Mouse (Mus musculus) embryonic facial prominence, embryonic 14.5 days (tissue): ENCODE results near the gene Ggct. TPM values are rescaled to one million over a fixed set of nuclear protein-coding genes. Genes with fewer than 3 reads are reported as not detected.

Experiments used
- ATAC-seq: fragments of 200-750 bp; cut with Nextera tagmentation; 2 replicates; pipeline ENCODE4 v1.8.0; 2017; ENCODE audit warnings: low read depth, moderate number of reproducible peaks, moderate TSS enrichment
- DNase-seq: peaks from one replicate; pipeline ENCODE4 v3.0.0-alpha.2; 2015; ENCODE audit warnings: low spot score
- H3K27ac ChIP-seq: fragments of 300-500 bp; sonication (generic); replicated peaks from 2 replicates; pipeline ENCODE4 v1.5.1; 2014; ENCODE audit warnings: low read depth, mild to moderate bottlenecking, low read length, moderate library complexity
- H3K27me3 ChIP-seq: fragments of 300-500 bp; sonication (generic); replicated peaks from 2 replicates; pipeline ENCODE4 v1.6.1; 2014; ENCODE audit warnings: low read length; ENCODE audit not compliant: control insufficient read depth, insufficient read depth
- H3K36me3 ChIP-seq: fragments of 300-500 bp; sonication (generic); 2 replicates; pipeline ENCODE4 v1.6.1; 2014; ENCODE audit warnings: low read length, mixed read lengths; ENCODE audit not compliant: control insufficient read depth, insufficient read depth
- H3K4me1 ChIP-seq: fragments of 300-500 bp; sonication (generic); 2 replicates; pipeline ENCODE4 v1.6.1; 2014; ENCODE audit warnings: antibody characterized with exemption, low read length; ENCODE audit not compliant: control insufficient read depth, insufficient read depth
- H3K4me2 ChIP-seq: fragments of 300-500 bp; sonication (generic); 2 replicates; pipeline ENCODE4 v1.6.1; 2014; ENCODE audit warnings: low read depth, mild to moderate bottlenecking, low read length, moderate library complexity, mixed read lengths
- H3K4me3 ChIP-seq: fragments of 300-500 bp; sonication (generic); 2 replicates; pipeline ENCODE4 v1.5.1; 2014; ENCODE audit warnings: low read depth, mild to moderate bottlenecking, low read length
- H3K9ac ChIP-seq: fragments of 300-500 bp; sonication (generic); 2 replicates; pipeline ENCODE4 v1.6.1; 2014; ENCODE audit warnings: low read depth, mild to moderate bottlenecking, low read length, moderate library complexity, mixed read lengths
- H3K9me3 ChIP-seq: fragments of 300-500 bp; sonication (generic); 2 replicates; pipeline ENCODE4 v1.6.1; 2016; ENCODE audit warnings: low read length; ENCODE audit not compliant: control insufficient read depth
- WGBS: fragments of 180-500 bp; shearing (Covaris S2); extraction: QIAGEN DNeasy Blood & Tissue Kit; methylation state at CpG from one replicate; pipeline ENCODE4 v1.1.7; 2014; 5-methylcytosine and 5-hydroxymethylcytosine counted together
- polyA plus RNA-seq: library from polyadenylated mRNA; unstranded; fragments of >200 nt; fragmentation: Nextera tagmentation; extraction: Ambion mirVana; gene quantifications from 2 replicates; pipeline ENCODE4 v1.2.1, GENCODE M21; 2014

The Ggct gene
- polyA plus RNA-seq, 1 experiment from 2014 or later, result 10.8 TPM

- Histone ChIP-seq H3K4me3 (no peak overlapping the region), H3K36me3 (no peaks in the 10 kb centered on the region), H3K4me2 (no peak overlapping the region), H3K9ac (no peak overlapping the region), H3K27me3 (no peaks in the 10 kb centered on the region), H3K4me1 (no peaks in the 10 kb centered on the region), H3K27ac (no peak overlapping the region), H3K9me3 (no peaks in the 10 kb centered on the region)
- DNase-seq (no peak), ATAC-seq (no peak)
- WGBS, result 65% methylated on average over 4 of the region's 4 CpGs
Measured at GRCm38 (mm10) chr6:55003559-55003958, 10.8 kb upstream of the Ggct start.

- H3K4me2 ChIP-seq, result no peak overlapping the region
- no peak overlapping the region for H3K4me3 ChIP-seq
- no peak for ATAC-seq
- 55% methylated on average over 4 of the region's 4 CpGs for WGBS
- no peaks in the 10 kb centered on the region for H3K27me3 ChIP-seq
- no peak overlapping the region for H3K9ac ChIP-seq
- H3K9me3 ChIP-seq, result no peaks in the 10 kb centered on the region
- no peaks in the 10 kb centered on the region for H3K36me3 ChIP-seq
- no peak overlapping the region for H3K27ac ChIP-seq
- no peak for DNase-seq
- no peaks in the 10 kb centered on the region for H3K4me1 ChIP-seq
Measured at GRCm38 (mm10) chr6:55002438-55002837, 9.7 kb upstream of the Ggct start.

DNA sequence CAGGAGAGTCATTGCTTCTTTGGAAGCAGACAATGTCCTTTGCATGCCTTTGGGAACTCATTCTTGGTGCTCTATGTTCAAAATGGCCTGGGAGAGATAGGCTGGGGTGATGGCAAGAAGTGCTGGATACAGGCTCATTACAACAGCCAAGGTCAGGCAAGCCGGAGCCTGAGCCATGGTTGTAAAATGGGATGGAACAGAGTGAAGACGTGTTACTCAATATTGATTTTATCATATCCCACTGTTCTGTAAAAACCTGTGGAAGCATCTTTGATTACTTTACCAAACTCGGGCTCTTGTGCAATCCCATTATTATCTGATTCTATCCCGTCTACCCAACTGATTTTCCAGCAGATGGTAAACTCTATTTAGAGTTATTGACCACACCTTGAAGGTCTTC, 8.6 kb upstream of the Ggct start:
- no peak overlapping the region for H3K4me2 ChIP-seq
- no peaks in the 10 kb centered on the region for H3K4me1 ChIP-seq
- H3K9ac ChIP-seq, result no peak overlapping the region
- no peaks in the 10 kb centered on the region for H3K36me3 ChIP-seq
- DNase-seq, result no peak
- no peaks in the 10 kb centered on the region for H3K27me3 ChIP-seq
- H3K4me3 ChIP-seq, result no peak overlapping the region
- WGBS, result 88% methylated on average over 4 of the region's 4 CpGs
- H3K9me3 ChIP-seq, result no peaks in the 10 kb centered on the region
- H3K27ac ChIP-seq, result no peak overlapping the region
- no peak for ATAC-seq

DNA sequence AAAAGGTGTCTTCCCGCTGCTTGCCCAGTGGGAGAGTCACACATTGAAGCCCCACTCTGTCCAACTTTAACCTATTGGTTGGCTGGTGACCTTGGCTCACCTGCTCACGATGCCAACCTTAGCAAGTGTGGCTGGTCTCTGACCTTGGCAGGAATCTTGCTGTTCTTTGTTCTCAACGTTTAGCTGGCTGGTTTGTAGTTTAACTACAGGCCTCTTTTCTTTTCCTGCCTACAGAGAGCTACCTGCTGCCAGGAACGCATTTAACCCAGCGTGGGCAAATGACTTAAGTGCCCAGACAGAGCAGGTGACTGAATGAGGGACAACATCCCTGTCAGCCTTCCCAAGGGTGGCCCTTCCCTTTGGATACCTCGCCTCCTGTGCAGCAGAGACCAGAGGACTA, 5.0 kb upstream of the Ggct start:
- Histone ChIP-seq H3K36me3 (no peaks in the 10 kb centered on the region), H3K4me3 (no peak overlapping the region), H3K4me1 (no peaks in the 10 kb centered on the region; the same call in 1 of the 2 replicates), H3K27me3 (no peaks in the 10 kb centered on the region), H3K9me3 (no peaks in the 10 kb centered on the region), H3K4me2 (no peak overlapping the region), H3K27ac (no peak overlapping the region), H3K9ac (no peak overlapping the region)
- DNase-seq (no peak), ATAC-seq (no peak)
- 87% methylated on average over 6 of the region's 6 CpGs for WGBS

DNA sequence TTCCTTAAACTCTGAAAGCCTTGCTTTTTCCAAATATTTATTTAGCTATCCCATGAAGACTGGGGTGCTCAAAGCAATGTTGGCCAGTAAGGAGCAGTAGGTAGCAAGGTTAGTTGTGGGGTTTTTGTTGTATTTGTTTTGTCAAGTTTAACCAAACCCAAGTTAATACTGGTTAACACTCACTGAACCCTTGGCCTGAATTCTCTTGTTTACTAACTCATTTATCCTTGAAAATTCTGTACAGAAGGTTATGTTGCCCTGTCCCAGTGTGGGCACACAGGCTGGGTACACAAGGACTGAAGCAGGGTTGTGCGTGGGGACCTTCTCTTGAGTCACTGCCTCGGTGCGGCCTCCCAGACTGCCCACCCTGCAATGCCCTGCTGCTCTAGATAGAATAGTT, 3.6 kb upstream of the Ggct start:
- Histone ChIP-seq H3K36me3 (no peaks in the 10 kb centered on the region), H3K9me3 (no peaks in the 10 kb centered on the region), H3K4me1 (no peaks in the 10 kb centered on the region; the same call in 1 of the 2 replicates), H3K4me3 (no peak overlapping the region), H3K9ac (no peak overlapping the region), H3K27ac (no peak overlapping the region), H3K27me3 (no peaks in the 10 kb centered on the region), H3K4me2 (no peak overlapping the region)
- DNase-seq, result no peak
- no peak for ATAC-seq
- WGBS, result 88% methylated on average over 3 of the region's 3 CpGs

- Histone ChIP-seq H3K9ac (peak overlapping the region; percentile 59), H3K27ac (no peak overlapping the region), H3K4me3 (peak overlapping the region; percentile 56), H3K4me1 (no peaks in the 10 kb centered on the region; the same call in 1 of the 2 replicates), H3K27me3 (no peaks in the 10 kb centered on the region), H3K36me3 (no peaks in the 10 kb centered on the region), H3K4me2 (peak overlapping the region; percentile 98), H3K9me3 (no peaks in the 10 kb centered on the region)
- no peak for DNase-seq
- 7% methylated on average over 7 of the region's 7 CpGs for WGBS
- no peak for ATAC-seq
Measured at GRCm38 (mm10) chr6:54992141-54992540, 609 bp downstream of the Ggct start.

DNA sequence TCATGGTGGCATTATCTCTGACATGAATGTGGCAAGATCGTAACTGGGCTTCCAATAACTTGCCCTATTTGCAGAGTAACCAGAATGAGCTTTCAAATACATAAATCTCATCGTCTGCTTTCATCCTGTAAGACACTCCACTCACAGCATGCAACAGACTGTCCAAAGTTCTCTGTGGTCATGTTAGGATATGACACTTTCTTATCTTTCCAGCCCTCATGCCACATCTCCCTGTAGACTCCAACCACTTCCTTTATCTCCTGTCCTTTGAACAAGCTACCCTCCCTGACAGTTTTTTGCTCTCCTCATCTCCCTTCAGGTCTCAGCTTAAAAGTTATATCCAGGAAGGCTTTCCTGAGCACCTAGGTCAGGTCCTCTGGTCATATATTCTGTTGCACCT, 1.6 kb downstream of the Ggct start:
- Histone ChIP-seq H3K4me1 (no peaks in the 10 kb centered on the region; the same call in 1 of the 2 replicates), H3K27me3 (no peaks in the 10 kb centered on the region), H3K36me3 (no peaks in the 10 kb centered on the region), H3K4me3 (no peak overlapping the region), H3K9ac (no peak overlapping the region), H3K4me2 (no peak overlapping the region), H3K27ac (no peak overlapping the region), H3K9me3 (no peaks in the 10 kb centered on the region)
- DNase-seq (no peak), ATAC-seq (no peak)
- WGBS, result 93% methylated on average over 2 of the region's 2 CpGs

- ATAC-seq (no peak), DNase-seq (no peak)
- Histone ChIP-seq H3K4me2 (no peak overlapping the region), H3K9me3 (no peaks in the 10 kb centered on the region), H3K36me3 (no peaks in the 10 kb centered on the region), H3K4me3 (no peak overlapping the region), H3K27ac (no peak overlapping the region), H3K27me3 (no peaks in the 10 kb centered on the region), H3K4me1 (no peaks in the 10 kb centered on the region; the same call in 1 of the 2 replicates), H3K9ac (no peak overlapping the region)
- 92% methylated on average over 6 of the region's 6 CpGs for WGBS
Measured at GRCm38 (mm10) chr6:54988141-54988540, 4.6 kb downstream of the Ggct start.

DNA sequence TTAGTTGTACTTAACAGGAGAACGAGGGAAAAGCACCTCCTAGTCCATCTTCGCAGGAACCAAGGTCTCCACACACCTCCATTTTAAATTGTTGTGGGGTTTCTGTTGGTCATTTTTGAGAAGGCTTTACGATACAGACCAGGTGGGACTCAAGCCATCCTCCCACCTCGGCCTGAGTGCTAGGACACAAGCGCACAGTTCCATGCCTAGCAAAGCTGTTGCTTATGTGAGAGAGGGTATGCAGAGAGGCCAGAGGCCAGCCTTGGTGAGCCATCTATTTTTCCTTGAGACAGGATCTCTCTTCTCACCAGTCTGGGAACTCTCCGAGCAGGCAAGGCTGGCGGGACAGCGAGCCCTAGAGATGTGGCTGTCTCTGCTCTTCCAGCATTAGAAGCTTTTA, 8.7 kb downstream of the Ggct start:
- Histone ChIP-seq H3K9me3 (no peaks in the 10 kb centered on the region), H3K4me1 (no peaks in the 10 kb centered on the region), H3K27me3 (no peaks in the 10 kb centered on the region), H3K9ac (no peak overlapping the region), H3K27ac (no peak overlapping the region), H3K4me3 (no peak overlapping the region), H3K36me3 (no peaks in the 10 kb centered on the region), H3K4me2 (no peak overlapping the region)
- 94% methylated on average over 8 of the region's 8 CpGs for WGBS
- DNase-seq (no peak), ATAC-seq (no peak)
